Mouse (Mus musculus) hindbrain, embryonic 15.5 days (tissue): ENCODE results near the gene Ccr10. TPM values are rescaled to one million over a fixed set of nuclear protein-coding genes. Genes with fewer than 3 reads are reported as not detected.

Source experiments
- ATAC-seq: fragments of 200-750 bp; cut with Nextera tagmentation; 2 replicates; pipeline ENCODE4 v1.8.0; 2017; ENCODE audit warnings: low read depth, moderate number of reproducible peaks, moderate TSS enrichment; ENCODE audit not compliant: low FRiP score
- H3K27ac ChIP-seq: fragments of 300-500 bp; sonication (generic); replicated peaks from 2 replicates; pipeline ENCODE4 v1.5.1; 2015; ENCODE audit warnings: mild to moderate bottlenecking, inconsistent platforms
- H3K27me3 ChIP-seq: fragments of 300-500 bp; sonication (generic); 2 replicates; pipeline ENCODE4 v1.6.1; 2015; ENCODE audit warnings: control low read depth, inconsistent platforms
- H3K36me3 ChIP-seq: fragments of 300-500 bp; sonication (generic); 2 replicates; pipeline ENCODE4 v1.6.1; 2015; ENCODE audit warnings: control low read depth, inconsistent platforms
- H3K4me1 ChIP-seq: fragments of 300-500 bp; sonication (generic); replicated peaks from 2 replicates; pipeline ENCODE4 v1.6.1; 2015; ENCODE audit warnings: control low read depth, inconsistent platforms
- H3K4me2 ChIP-seq: fragments of 300-500 bp; sonication (generic); 2 replicates; pipeline ENCODE4 v1.6.1; 2015; ENCODE audit warnings: moderate library complexity, mild to moderate bottlenecking, inconsistent platforms
- H3K4me3 ChIP-seq: fragments of 300-500 bp; sonication (generic); 2 replicates; pipeline ENCODE4 v1.5.1; 2015; ENCODE audit warnings: mild to moderate bottlenecking, inconsistent platforms
- H3K9ac ChIP-seq: fragments of 300-500 bp; sonication (generic); 2 replicates; pipeline ENCODE4 v1.6.1; 2015; ENCODE audit warnings: inconsistent platforms
- H3K9me3 ChIP-seq: fragments of 300-500 bp; sonication (generic); 2 replicates; pipeline ENCODE4 v1.6.1; 2016; ENCODE audit warnings: control low read depth, inconsistent platforms
- WGBS: fragments of 180-500 bp; shearing (Covaris S2); methylation state at CpG from one replicate; pipeline ENCODE4 v1.1.7; 2015; 5-methylcytosine and 5-hydroxymethylcytosine counted together
- polyA plus RNA-seq: library from polyadenylated mRNA; unstranded; fragments of >200 nt; fragmentation: Nextera tagmentation; extraction: Ambion mirVana; gene quantifications from 2 replicates; pipeline ENCODE4 v1.2.1, GENCODE M21; 2015

Gene Ccr10
- 0.63 and 0.70 TPM in 2 replicates for polyA plus RNA-seq

DNA sequence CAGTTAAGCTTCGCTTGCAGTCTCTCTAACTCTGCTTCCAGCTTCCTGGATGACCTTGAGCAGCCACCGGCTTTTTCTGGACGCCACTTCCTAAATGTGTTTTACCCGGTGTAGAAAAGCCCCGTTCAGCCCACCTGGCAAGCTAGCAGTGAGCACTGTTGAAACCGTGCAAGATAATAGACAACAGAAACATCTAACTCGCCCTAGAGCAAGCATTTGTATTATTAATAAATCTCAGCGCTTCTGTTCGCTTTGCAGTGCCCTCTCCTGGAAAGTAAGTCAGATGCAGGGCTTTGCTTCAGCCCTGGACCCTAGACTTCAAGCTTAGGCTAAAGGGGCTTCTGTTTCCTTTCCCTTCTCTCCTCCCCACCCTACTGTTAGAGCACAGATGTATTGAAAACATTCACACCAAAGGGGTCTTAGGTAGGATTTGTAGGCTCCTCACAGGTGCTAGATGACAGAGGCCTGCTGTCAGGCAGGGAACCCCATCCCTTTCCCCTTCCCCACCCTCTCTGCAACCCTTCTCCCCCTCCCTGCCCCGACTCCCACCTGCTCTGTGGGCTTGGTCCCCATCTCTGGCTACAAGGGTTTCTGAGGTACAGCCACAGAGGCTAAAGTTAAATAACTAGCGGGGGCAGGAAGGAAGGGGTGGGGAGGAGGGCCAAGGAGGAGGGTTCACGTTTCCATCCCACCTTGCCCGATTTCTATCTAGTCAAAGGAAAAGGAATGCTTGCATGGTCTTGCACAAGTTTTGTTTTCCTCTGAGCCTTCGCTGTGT lies at the start of gene Ccr10:
Gene Ccr10, minus strand, starts transcription at position 593 of the 778 bp plus-strand sequence.
- WGBS = 20% methylated on average over 14 of the region's 14 CpGs
- no peak for ATAC-seq

DNA sequence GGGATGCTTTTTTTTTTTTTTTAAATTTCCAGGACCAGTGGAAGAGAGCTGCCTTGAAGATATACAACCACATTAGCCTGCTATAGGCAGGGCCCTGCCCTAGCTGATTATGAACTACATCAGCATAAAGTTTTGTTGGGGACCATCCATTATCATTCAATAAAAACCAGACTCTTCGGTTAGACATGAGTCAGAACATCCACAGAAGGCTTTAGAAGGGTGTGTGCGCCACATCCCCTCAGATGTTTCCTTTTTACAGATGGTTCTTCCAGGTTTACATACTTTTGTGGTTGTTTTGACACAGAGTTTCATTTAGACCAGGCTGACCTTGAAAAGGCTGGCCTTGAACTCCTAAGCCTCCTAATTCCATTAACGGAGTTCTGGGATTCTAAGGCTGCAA lies 49.1 kb upstream of the Ccr10 start:
- Histone ChIP-seq H3K4me3 (no peak overlapping the region), H3K9me3 (no peaks in the 10 kb centered on the region), H3K27me3 (no peaks in the 10 kb centered on the region), H3K9ac (no peak overlapping the region), H3K36me3 (no peaks in the 10 kb centered on the region), H3K4me1 (peaks cover 12% of the 10 kb centered on the region), H3K27ac (no peak overlapping the region), H3K4me2 (no peak overlapping the region)
- 93% methylated on average over 3 of the region's 3 CpGs for WGBS
- no peak for ATAC-seq

More for the DNA sequence above, at the start of gene Ccr10:
- H3K4me3 ChIP-seq = peak within 1 kb of the TSS; percentile 54
- peaks cover 24% of the 10 kb centered on the region for H3K27me3 ChIP-seq
- H3K9me3 ChIP-seq = no peaks in the 10 kb centered on the region
- H3K4me1 ChIP-seq = peaks cover 72% of the 10 kb centered on the region
- H3K9ac ChIP-seq = peak within 1 kb of the TSS; percentile 62
- no peaks in the 10 kb centered on the region for H3K36me3 ChIP-seq
- H3K27ac ChIP-seq = peak within 1 kb of the TSS; percentile 85
- peak within 1 kb of the TSS; percentile 71 for H3K4me2 ChIP-seq

- no peaks in the 10 kb centered on the region for H3K36me3 ChIP-seq
- no peaks in the 10 kb centered on the region for H3K27me3 ChIP-seq
- H3K9ac ChIP-seq = no peak overlapping the region
- H3K4me2 ChIP-seq = no peak overlapping the region
- ATAC-seq = no peak
- no peak overlapping the region for H3K4me3 ChIP-seq
- peaks cover 11% of the 10 kb centered on the region for H3K4me1 ChIP-seq
- H3K9me3 ChIP-seq = no peaks in the 10 kb centered on the region
- no peak overlapping the region for H3K27ac ChIP-seq
- WGBS = 93% methylated on average over 8 of the region's 8 CpGs
Observed at GRCm38 (mm10) chr11:101221306-101221986, 46.2 kb upstream of the Ccr10 start.

DNA sequence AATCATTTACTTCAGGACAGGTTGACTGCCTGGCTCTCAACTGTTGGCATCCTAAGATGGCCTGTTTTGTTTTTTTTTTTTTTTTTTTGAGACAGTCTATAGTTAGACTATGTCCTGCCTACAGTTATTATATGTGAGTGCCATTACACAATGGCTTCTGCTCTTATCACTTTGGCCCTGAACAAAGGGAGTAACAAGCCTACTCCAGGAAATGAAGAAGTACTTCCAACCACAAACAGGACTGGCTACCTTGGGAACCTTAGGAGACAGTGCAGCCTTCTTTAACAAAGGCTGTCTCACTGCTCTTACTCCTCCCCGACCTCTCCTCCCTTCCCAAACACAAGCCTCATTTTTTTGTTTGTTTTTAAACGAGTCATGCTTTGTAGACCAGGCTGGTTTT lies 45.6 kb upstream of the Ccr10 start:
- WGBS = 62% methylated on average over 2 of the region's 2 CpGs
- Histone ChIP-seq H3K4me2 (no peak overlapping the region), H3K36me3 (0 out of 2 replicates have a peak, but pooled peaks cover 3% of the 10 kb centered on the region), H3K4me3 (no peak overlapping the region), H3K4me1 (peaks cover 8% of the 10 kb centered on the region), H3K9ac (no peak overlapping the region), H3K27ac (no peak overlapping the region), H3K27me3 (no peaks in the 10 kb centered on the region), H3K9me3 (no peaks in the 10 kb centered on the region)
- ATAC-seq = no peak

DNA sequence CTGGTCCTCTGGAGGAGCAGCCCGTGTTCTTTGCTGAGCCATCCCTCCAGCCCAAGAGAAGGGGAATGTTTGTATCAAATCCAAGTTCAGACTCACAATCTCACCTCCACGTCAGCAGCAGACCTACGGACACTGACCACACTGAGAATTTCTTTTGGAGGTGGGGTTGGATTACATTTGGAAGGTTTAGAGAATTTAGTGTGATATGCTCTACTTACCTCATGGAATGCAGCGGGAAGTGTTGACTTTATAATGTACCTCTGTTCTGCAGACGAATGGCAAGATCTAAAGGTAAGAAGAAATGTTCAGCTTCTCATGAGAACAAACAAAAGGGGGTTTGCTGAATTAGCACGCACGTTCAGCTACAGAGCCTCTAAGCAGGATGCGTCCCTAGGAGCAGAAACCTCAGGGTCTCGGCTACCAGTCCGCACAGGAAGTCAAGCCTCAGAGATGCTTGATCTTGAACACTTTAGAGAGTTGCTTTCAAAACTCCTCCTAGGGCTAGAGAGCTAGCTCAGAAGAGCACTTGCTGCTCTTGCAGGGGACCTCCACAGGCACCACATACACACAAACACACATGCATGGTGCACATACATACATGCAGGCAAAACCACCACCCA lies 43.3 kb upstream of the Ccr10 start:
- no peak for ATAC-seq
- no peaks in the 10 kb centered on the region for H3K4me1 ChIP-seq
- 83% methylated on average over 10 of the region's 10 CpGs for WGBS
- H3K36me3 ChIP-seq = peaks cover 22% of the 10 kb centered on the region
- H3K4me2 ChIP-seq = no peak overlapping the region
- H3K4me3 ChIP-seq = no peak overlapping the region
- no peak overlapping the region for H3K27ac ChIP-seq
- H3K9me3 ChIP-seq = no peaks in the 10 kb centered on the region
- H3K9ac ChIP-seq = no peak overlapping the region
- no peaks in the 10 kb centered on the region for H3K27me3 ChIP-seq

- no peaks in the 10 kb centered on the region for H3K4me1 ChIP-seq
- peaks cover 30% of the 10 kb centered on the region for H3K36me3 ChIP-seq
- H3K4me2 ChIP-seq = no peak overlapping the region
- no peak overlapping the region for H3K27ac ChIP-seq
- H3K4me3 ChIP-seq = no peak overlapping the region
- H3K9me3 ChIP-seq = no peaks in the 10 kb centered on the region
- no peak overlapping the region for H3K9ac ChIP-seq
- no peaks in the 10 kb centered on the region for H3K27me3 ChIP-seq
- no peak for ATAC-seq
- WGBS = 91% methylated on average over 5 of the region's 5 CpGs
Observed at GRCm38 (mm10) chr11:101216936-101217335, 41.7 kb upstream of the Ccr10 start.

DNA sequence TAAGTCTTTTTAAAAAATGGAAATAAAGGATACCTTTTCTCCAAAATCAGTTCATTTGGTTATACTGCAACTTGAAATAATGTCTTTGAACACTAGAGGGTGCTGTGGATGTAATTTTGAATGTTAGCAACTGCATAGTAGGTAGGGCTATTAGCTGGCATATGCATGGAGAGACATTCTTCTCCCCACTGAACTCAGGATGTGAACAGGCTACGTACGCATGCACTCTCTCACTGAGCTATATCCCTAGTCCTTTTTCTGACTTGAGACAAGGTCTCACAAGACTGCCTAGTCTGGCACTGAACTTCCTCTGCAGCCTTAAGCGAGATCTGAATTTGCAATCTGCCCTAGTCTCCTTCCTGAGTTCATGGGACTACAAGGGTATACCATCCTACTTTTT lies 36.7 kb upstream of the Ccr10 start:
- WGBS = 39% methylated on average over 3 of the region's 3 CpGs
- H3K36me3 ChIP-seq = peaks cover 66% of the 10 kb centered on the region
- no peak for ATAC-seq
- no peaks in the 10 kb centered on the region for H3K4me1 ChIP-seq
- H3K4me2 ChIP-seq = no peak overlapping the region
- H3K9me3 ChIP-seq = no peaks in the 10 kb centered on the region
- no peak overlapping the region for H3K4me3 ChIP-seq
- H3K27ac ChIP-seq = 0 out of 2 replicates have a peak overlapping the region, but pooled peaks have one; percentile 30
- no peaks in the 10 kb centered on the region for H3K27me3 ChIP-seq
- no peak overlapping the region for H3K9ac ChIP-seq

DNA sequence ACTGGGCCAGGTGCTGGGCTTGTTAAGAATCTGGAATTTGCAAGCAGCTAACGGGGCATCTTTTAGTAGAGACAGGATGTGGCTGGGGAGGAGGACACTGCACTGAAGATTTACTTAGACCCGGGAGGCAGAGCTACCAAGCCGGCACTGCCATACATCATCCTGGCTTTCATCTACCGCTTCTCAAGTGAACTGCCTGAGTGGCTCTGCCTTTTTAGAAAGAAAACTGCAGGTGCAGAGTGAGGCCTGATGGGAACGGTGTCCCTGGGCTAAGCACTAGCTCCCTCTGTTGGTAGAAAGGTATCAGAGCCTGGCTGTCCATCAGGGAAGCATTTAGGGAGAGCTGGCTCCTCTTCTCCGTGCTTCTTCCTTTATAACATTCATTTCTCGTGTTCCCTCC lies 25.7 kb upstream of the Ccr10 start:
- Histone ChIP-seq H3K27ac (no peak overlapping the region), H3K36me3 (peaks cover 72% of the 10 kb centered on the region), H3K4me1 (no peaks in the 10 kb centered on the region), H3K27me3 (no peaks in the 10 kb centered on the region), H3K9ac (no peak overlapping the region), H3K4me2 (no peak overlapping the region), H3K4me3 (no peak overlapping the region), H3K9me3 (no peaks in the 10 kb centered on the region)
- ATAC-seq = 0 out of 2 replicates have a peak, but pooled peaks have one; percentile 68
- 28% methylated on average over 7 of the region's 7 CpGs for WGBS

- H3K4me2 ChIP-seq = no peak overlapping the region
Observed at GRCm38 (mm10) chr11:101199555-101199954, 24.3 kb upstream of the Ccr10 start.

DNA sequence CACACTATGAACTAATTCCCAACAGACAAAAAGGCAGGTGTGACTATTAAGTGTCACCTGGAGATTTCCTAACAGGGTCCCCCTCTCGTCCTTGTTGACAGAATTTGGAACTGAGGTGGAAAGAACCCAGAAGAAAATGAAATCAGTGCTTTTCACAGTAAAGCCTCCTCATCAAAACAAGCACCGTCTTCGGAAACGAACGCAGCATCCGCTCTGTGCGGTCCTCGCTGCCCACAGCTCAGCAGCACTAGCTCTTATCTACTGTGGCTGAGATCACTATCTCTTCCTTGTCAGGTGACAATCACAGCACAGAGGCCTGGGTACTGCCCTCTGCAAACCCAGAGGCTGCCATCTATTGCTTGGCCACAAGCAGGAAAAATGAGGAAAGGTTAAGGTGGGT lies 20.9 kb upstream of the Ccr10 start:
- Histone ChIP-seq H3K9me3 (no peaks in the 10 kb centered on the region), H3K4me1 (peaks cover under 1% of the 10 kb centered on the region), H3K4me2 (no peak overlapping the region), H3K4me3 (no peak overlapping the region), H3K27me3 (no peaks in the 10 kb centered on the region), H3K36me3 (peaks cover 66% of the 10 kb centered on the region), H3K9ac (no peak overlapping the region), H3K27ac (no peak overlapping the region)
- no peak for ATAC-seq
- 94% methylated on average over 8 of the region's 8 CpGs for WGBS

More at GRCm38 (mm10) chr11:101199555-101199954, 24.3 kb upstream of the Ccr10 start:
- Histone ChIP-seq H3K4me3 (no peak overlapping the region), H3K27me3 (no peaks in the 10 kb centered on the region), H3K36me3 (peaks cover 77% of the 10 kb centered on the region), H3K4me1 (no peaks in the 10 kb centered on the region), H3K27ac (no peak overlapping the region), H3K9me3 (no peaks in the 10 kb centered on the region), H3K9ac (no peak overlapping the region)
- ATAC-seq = no peak
- WGBS = 98% methylated on average over 3 of the region's 3 CpGs

- Histone ChIP-seq H3K27me3 (no peaks in the 10 kb centered on the region), H3K36me3 (peaks cover 63% of the 10 kb centered on the region), H3K4me3 (no peak overlapping the region), H3K4me1 (peaks cover 6% of the 10 kb centered on the region), H3K4me2 (no peak overlapping the region), H3K9ac (no peak overlapping the region), H3K9me3 (no peaks in the 10 kb centered on the region), H3K27ac (no peak overlapping the region)
- 91% methylated on average over 8 of the region's 8 CpGs for WGBS
- ATAC-seq = no peak
Observed at GRCm38 (mm10) chr11:101195571-101195970, 20.3 kb upstream of the Ccr10 start.

DNA sequence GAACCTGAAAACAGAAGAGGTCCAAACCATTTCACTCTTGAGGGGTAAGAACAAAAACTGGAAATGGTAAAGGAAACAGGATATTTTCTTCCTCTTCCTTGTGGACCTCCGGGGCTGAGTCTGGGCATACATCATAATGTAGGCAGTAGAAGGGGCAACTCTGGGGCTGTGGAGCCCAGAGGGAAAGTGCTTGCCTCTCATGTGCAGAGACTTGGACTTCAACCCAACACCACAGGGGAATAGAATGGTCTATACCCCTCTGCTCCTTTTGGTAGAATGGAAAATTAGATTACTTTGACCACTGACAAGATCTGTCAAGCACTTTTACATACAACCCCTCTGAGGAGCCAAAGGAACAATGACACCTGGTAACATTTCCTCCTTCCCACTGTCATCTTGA lies 19.9 kb upstream of the Ccr10 start:
- H3K4me1 ChIP-seq = peaks cover 11% of the 10 kb centered on the region
- WGBS = 100% methylated on average over 1 of the region's 1 CpGs
- no peak for ATAC-seq
- no peak overlapping the region for H3K4me2 ChIP-seq
- H3K36me3 ChIP-seq = peaks cover 59% of the 10 kb centered on the region
- H3K4me3 ChIP-seq = no peak overlapping the region
- no peaks in the 10 kb centered on the region for H3K27me3 ChIP-seq
- H3K9ac ChIP-seq = no peak overlapping the region
- no peaks in the 10 kb centered on the region for H3K9me3 ChIP-seq
- no peak overlapping the region for H3K27ac ChIP-seq
